Mouse (Mus musculus) stomach, postnatal 0 days (tissue): ENCODE results near the gene Pnkd. TPM values are rescaled to one million over a fixed set of nuclear protein-coding genes. Genes with fewer than 3 reads are reported as not detected.

Experiments
- ATAC-seq: fragments of 200-750 bp; cut with Nextera tagmentation; 2 replicates; pipeline ENCODE4 v1.8.0; 2017; ENCODE audit not compliant: low FRiP score, low TSS enrichment
- DNase-seq: peaks from one replicate; pipeline ENCODE4 v3.0.0-alpha.2; 2016; ENCODE audit warnings: low spot score
- H3K27ac ChIP-seq: fragments of 300-500 bp; sonication (generic); replicated peaks from 2 replicates; pipeline ENCODE4 v1.5.1; 2014; ENCODE audit warnings: mild to moderate bottlenecking, control low read depth
- H3K27me3 ChIP-seq: fragments of 300-500 bp; sonication (generic); 2 replicates; pipeline ENCODE4 v1.6.1; 2014; ENCODE audit warnings: low read length; ENCODE audit not compliant: control insufficient read depth, insufficient read depth
- H3K36me3 ChIP-seq: fragments of 300-500 bp; sonication (generic); 2 replicates; pipeline ENCODE4 v1.6.1; 2014; ENCODE audit warnings: low read length, mixed read lengths; ENCODE audit not compliant: control insufficient read depth, insufficient read depth
- H3K4me1 ChIP-seq: fragments of 300-500 bp; sonication (generic); replicated peaks from 2 replicates; pipeline ENCODE4 v1.6.1; 2014; ENCODE audit warnings: antibody characterized with exemption; ENCODE audit not compliant: control insufficient read depth, insufficient read depth
- H3K4me2 ChIP-seq: fragments of 300-500 bp; sonication (generic); replicated peaks from 2 replicates; pipeline ENCODE4 v1.6.1; 2014; ENCODE audit warnings: low read depth, mild to moderate bottlenecking, control low read depth, moderate library complexity
- H3K4me3 ChIP-seq: fragments of 300-500 bp; sonication (generic); 2 replicates; pipeline ENCODE4 v1.5.1; 2014; ENCODE audit warnings: low read depth, low read length, control low read depth
- H3K9ac ChIP-seq: fragments of 300-500 bp; sonication (generic); 2 replicates; pipeline ENCODE4 v1.6.1; 2014; ENCODE audit warnings: mild to moderate bottlenecking, low read length, control low read depth, mixed read lengths
- H3K9me3 ChIP-seq: fragments of 300-500 bp; sonication (generic); 2 replicates; pipeline ENCODE4 v1.6.1; 2016; ENCODE audit warnings: low read length; ENCODE audit not compliant: control insufficient read depth
- CTCF ChIP-seq: IDR thresholded peaks from 2 replicates; pipeline ENCODE4 v1.5.1; 2016; ENCODE audit warnings: antibody characterized with exemption, low read depth, mild to moderate bottlenecking, moderate library complexity
- EP300 ChIP-seq: optimal IDR thresholded peaks from 2 replicates; pipeline ENCODE3; 2016; ENCODE audit warnings: antibody characterized with exemption
- WGBS: fragments of 180-500 bp; shearing (Covaris S2); extraction: QIAGEN DNeasy Blood & Tissue Kit; methylation state at CpG from one replicate; pipeline ENCODE4 v1.1.7; 2014; 5-methylcytosine and 5-hydroxymethylcytosine counted together
- polyA plus RNA-seq: library from polyadenylated mRNA; unstranded; fragments of >200 nt; fragmentation: Nextera tagmentation; extraction: Ambion mirVana; gene quantifications from 2 replicates; pipeline ENCODE4 v1.2.1, GENCODE M21; 2015

Pnkd gene
- polyA plus RNA-seq, 1 experiment from 2014 or later, result 84.8 TPM

DNA sequence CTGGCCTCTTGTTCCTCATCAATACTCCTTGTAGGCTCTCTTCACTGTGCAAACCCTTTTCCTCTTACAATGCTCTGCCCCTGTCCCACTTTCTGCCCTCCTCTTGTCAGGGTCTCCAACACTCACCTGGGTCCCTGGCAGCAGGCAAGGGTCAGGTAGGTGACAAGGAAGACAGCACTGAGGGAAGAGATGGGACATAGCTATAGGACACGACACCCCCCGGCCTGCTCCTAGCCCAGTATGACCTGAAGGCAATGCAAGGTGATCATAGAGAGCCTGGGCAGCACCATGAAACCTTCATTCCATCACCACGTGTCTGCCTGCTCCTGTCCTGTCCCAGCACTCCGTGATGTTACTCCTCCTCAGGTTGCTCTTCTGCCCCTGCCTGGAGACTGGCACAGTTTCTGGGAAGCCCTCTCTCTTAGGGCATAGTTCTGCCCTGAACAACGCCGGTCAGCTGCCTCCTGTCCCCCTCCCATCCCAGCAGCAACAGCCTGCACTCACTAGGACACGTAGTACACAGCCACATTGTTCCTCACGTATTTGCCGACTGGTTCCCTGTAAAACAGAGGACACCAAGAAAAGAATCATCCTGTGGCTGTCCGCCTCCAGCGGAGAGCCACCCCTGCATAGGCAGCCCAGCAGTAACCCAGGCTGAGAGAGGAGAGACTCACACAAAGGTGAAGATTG lies 7.7 kb downstream of the Pnkd start:
- Histone ChIP-seq H3K4me1 (peaks cover 29% of the 10 kb centered on the region), H3K9ac (no peak overlapping the region), H3K36me3 (peaks cover 23% of the 10 kb centered on the region), H3K4me3 (no peak overlapping the region), H3K27ac (peak overlapping the region; percentile 8), H3K9me3 (no peaks in the 10 kb centered on the region), H3K4me2 (no peak overlapping the region), H3K27me3 (no peaks in the 10 kb centered on the region)
- DNase-seq (no peak), ATAC-seq (no peak)
- no peak for TF ChIP-seq CTCF
- no peak for TF ChIP-seq EP300
- WGBS, result 82% methylated on average over 11 of the region's 11 CpGs

DNA sequence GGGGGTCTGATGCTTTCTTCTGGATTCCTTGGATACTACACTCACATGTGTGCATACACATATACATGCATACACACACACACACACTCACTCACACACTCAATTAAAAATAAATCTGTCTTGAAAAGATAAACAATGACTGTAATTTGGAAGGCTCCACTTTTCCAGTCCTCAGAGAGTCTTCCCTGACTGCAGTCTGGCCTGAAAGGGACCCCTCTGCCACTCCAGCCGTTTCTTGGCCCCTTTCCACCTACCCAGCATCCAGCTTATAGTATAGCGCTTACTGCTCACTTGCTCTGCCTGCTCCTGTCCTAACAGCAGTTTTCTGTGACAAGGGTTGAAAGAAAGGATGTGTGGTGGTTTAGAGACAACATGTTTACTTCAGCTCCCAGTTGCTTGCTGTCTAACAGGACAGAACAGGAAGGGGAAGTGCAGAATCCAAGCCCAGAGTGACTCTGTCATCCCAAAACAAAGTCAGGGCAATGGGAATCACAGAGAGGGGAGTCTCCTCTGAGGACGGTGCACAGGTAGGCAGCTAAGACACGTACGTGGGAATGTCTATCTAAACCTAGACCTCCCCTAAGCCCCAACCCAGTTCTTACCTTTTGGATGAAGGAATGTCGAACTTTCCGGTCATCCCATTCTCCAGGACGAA lies 8.7 kb downstream of the Pnkd start:
- no peak overlapping the region for H3K9ac ChIP-seq
- peaks cover 21% of the 10 kb centered on the region for H3K36me3 ChIP-seq
- peak overlapping the region; percentile 30 for H3K27ac ChIP-seq
- no peak for DNase-seq
- no peak overlapping the region for H3K4me2 ChIP-seq
- H3K27me3 ChIP-seq, result no peaks in the 10 kb centered on the region
- peaks cover 39% of the 10 kb centered on the region for H3K4me1 ChIP-seq
- TF ChIP-seq CTCF, result no peak
- no peak for TF ChIP-seq EP300
- no peak overlapping the region for H3K4me3 ChIP-seq
- 68% methylated on average over 8 of the region's 8 CpGs for WGBS
- ATAC-seq, result no peak
- no peaks in the 10 kb centered on the region for H3K9me3 ChIP-seq

DNA sequence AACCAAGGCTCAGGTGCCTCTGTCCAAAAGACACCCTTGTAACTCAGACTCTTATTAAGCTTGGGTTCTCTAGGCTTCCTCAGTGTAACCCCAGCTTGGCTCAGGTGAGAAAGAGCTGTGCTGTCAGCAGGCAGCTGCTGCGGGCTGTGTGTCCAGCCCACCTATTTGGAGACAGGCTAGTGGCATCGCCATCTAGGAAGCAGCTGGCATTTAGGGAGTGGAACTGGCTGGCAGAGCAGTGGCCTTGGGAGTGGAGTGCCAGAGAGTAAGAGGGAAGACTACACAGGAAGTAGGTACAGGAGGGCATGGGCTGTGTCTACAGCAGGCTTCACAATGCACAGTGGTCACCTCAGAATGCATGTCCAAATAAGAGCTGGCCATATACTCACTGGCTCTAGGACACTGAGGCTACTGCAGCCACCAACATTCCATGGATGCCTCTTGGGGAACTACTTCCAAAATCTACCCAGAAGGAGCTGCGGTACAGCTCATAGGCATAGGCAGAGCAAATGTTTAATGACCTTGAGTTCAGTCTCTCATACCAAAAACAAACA lies 9.4 kb downstream of the Pnkd start:
- H3K36me3 ChIP-seq, result peaks cover 21% of the 10 kb centered on the region
- H3K9ac ChIP-seq, result 0 out of 2 replicates have a peak overlapping the region, but pooled peaks have one; percentile 13
- H3K4me1 ChIP-seq, result peaks cover 42% of the 10 kb centered on the region
- H3K27ac ChIP-seq, result peak overlapping the region; percentile 30
- H3K9me3 ChIP-seq, result no peaks in the 10 kb centered on the region
- no peak for TF ChIP-seq CTCF
- no peak for TF ChIP-seq EP300
- no peak overlapping the region for H3K4me3 ChIP-seq
- 81% methylated on average over 3 of the region's 3 CpGs for WGBS
- H3K4me2 ChIP-seq, result no peak overlapping the region
- ATAC-seq (no peak), DNase-seq (no peak)
- no peaks in the 10 kb centered on the region for H3K27me3 ChIP-seq

DNA sequence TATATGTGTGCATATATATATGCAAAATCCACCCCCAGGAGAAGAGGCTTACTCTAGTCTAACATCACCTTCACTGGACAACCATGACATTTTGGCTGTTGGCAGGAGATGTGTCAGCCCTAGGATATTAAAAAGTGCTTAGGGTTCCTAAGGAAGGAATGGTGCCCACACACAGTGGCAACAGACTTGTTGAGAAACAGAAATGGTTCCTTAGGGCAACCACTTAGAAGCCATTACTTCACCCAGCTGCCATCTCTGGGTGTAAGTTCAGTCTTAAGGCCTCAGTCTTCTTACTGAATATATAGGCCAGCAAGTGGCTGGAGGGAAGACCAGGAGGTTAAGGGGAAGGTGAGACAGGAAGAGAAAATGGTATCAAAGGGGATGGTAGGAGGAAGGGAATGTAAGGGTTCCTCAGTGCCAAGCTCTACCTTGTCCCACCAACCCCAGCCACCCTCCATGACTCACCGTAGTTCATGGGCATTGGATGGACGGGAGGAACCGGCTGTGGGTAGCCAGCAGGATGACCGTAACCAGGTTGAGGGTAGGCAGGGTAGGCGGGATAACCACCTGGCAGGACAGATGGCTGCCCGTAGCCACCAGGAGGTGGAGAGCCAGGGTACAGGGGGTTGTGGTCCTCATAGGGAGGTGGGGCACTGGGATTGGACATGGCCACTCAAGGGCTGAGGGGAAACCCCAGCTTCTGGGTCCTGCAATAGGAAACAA lies 10.2 kb downstream of the Pnkd start:
- no peak for TF ChIP-seq EP300
- TF ChIP-seq CTCF, result no peak
- Histone ChIP-seq H3K27ac (peak overlapping the region; percentile 100), H3K4me2 (peak overlapping the region; percentile 61), H3K27me3 (no peaks in the 10 kb centered on the region), H3K36me3 (peaks cover 18% of the 10 kb centered on the region), H3K4me1 (peaks cover 44% of the 10 kb centered on the region), H3K9ac (peak overlapping the region; percentile 64), H3K4me3 (no peak overlapping the region), H3K9me3 (no peaks in the 10 kb centered on the region)
- DNase-seq (no peak), ATAC-seq (peak; percentile 20; the same call in 1 of the 2 replicates)
- WGBS, result 73% methylated on average over 6 of the region's 6 CpGs

DNA sequence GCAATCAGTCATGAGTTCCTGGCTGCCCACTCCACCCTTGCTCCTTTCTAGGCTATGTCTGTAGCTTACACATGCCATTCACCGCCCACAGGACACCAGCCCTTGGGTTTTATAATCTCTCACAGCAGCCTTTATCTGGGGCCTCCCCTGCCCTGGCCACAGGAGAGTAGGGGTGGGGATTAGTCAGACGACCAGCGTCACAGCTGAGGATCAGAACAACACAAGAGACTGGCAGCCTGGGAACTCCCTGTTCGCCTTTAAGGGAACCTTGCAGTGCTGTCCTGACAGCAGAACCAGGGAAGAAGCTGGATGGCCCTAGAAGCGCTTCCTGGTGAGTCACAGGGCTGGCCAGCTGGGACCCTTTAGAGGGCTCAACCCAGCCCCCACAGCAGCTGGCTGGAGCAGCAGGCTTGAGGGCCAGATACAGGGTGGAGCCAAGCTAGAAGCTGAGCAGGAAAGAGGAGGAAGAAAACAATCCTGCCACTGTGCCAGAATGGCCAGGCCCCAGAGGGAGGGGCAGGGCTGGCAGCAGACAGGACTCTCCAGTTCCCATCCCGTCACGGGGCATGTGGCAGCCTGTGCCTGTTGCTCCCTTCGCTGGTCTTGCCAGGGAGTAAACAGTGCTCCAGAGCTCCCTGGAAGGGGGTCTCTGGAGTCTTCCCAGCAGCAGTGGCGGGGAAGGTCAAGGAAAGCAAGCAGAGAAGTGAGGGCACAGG lies 10.9 kb downstream of the Pnkd start:
- peak; percentile 94 for DNase-seq
- Histone ChIP-seq H3K4me1 (peaks cover 44% of the 10 kb centered on the region), H3K4me2 (peak overlapping the region; percentile 61), H3K9ac (peak overlapping the region; percentile 64), H3K36me3 (peaks cover 16% of the 10 kb centered on the region), H3K4me3 (peak overlapping the region; percentile 19; the same call in 1 of the 2 replicates), H3K27me3 (no peaks in the 10 kb centered on the region), H3K27ac (peak overlapping the region; percentile 100), H3K9me3 (no peaks in the 10 kb centered on the region)
- ATAC-seq, result peak; percentile 90
- WGBS, result 5% methylated on average over 9 of the region's 9 CpGs
- TF ChIP-seq CTCF, result no peak
- TF ChIP-seq EP300, result peak; percentile 94
